Mouse (Mus musculus): ENCODE results near the gene Bmyc.

DNA sequence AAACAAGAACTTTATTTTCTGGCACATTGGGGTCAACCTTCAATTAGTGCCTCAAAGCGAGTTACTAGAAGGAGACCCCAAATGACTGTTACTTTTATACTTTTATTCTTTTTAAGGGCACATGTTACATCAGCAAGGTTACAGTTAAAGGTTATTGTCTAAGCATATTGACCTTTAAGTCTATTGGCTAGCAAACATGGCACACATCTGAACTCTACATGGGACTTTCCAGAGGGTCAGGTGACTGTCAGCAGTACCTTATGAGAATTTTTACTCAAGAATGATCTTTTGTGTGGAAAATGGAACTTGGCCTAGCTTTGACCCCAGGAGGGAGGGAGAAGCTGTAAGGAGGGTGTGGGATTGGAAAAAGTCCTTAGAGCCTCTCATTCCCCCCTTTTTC is 40.0 kb upstream of the Bmyc start:
- TF ChIP-seq CTCF (conservative IDR thresholded peaks at IDR 0.05; ENCODE audit: insufficient read depth, insufficient read length, low read depth, low read length) = no peak
- TF ChIP-seq POLR2A (IDR thresholded peaks at IDR 0.05; ENCODE audit: low read depth, low read length) = no peak

Measured in kidney, adult 2 months (tissue).